Mouse (Mus musculus) kidney, adult 9 months (tissue): ENCODE data around the gene Pcp4l1.

Experiments used
- DNase-seq: peaks from one replicate; pipeline ENCODE4 v3.0.0; 2022

Pcp4l1 gene

DNA sequence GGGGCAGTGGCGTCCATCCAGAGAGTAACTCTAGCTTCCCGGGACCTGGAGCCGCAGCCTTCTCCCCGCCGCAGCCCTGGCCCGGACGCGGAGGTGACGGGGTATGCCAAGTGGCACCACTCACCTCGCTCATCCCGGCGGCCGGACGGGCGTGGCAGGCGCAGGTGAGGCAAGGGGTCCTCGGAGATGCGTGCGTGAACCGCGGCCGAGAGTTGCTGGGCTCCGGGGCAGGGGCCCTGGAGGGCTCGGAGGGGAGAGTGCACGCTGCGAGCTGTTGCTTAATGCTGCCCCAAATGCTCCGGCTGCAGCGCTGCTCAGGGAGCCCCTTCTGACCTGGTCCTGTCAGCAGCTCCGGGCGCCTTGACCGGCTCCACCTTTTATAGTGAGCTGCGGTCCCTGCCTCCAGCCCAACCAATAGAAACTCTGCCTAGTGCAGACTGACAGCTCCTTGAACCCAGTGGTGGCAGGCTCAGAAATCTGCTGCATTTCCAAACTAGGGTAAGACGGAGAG lies at the start of gene Pcp4l1:
Pcp4l1 (minus strand) TSS at position 382 of the 511 bp plus-strand sequence.
- peak; percentile 50 for DNase-seq

DNA sequence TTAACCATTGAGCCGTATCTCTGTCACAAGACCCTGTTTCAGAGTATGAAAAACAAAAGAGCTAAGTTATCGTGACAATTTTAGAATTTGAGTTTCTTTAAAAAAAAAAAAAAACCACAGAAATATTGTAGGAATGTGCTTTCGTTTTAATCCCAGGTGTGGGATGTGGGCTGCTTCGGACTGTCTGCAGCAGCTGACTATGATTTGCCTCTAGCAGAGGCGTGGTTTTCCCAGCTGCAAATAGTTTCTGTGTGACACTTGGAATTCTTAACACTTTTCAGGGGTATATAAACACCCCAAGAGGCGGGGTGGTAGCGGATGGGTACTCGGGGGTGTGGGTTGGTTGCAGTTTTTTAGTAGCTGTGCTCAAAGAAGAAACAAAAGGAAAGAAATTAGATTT lies 49.3 kb upstream of the Pcp4l1 start:
- no peak for DNase-seq

DNA sequence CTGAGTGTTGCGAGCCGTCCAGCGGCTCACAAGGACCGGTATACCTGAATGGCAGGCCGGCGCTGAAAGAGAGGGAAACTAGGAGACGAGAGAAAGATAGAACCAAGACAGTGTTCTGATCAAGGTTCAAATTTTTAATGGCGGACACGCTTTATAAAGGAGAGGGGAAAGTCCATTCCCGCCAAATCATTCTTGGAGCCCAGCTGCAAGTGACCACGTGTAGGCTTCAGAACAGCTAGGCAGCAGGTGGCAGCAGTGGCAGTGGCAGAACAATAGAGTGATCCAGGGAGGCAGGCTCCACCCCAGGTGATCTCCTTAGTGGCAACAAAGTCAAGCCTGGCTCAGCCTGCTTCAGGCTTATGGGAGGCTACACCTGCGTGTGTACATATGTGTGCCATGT lies 45.9 kb upstream of the Pcp4l1 start:
- peak; percentile 66 for DNase-seq

DNA sequence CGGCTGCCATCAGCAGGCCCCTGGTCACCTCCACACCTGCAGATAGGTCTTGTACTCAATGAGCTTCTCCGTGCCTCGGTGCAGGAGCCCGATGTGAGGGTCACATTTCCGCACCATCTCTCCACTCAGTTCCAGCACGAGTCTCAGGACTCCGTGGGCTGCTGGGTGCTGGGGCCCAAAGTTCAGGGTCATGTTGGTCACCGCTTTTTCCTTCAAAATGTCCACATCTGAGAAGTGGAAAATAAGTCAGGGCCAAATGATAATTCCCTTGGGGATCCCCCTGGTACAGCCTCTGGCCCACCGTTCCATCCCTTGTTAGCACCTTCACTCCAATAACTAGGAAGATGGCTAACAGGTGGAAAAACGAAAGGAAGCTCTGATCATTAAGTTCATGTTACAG lies 44.8 kb upstream of the Pcp4l1 start:
- DNase-seq: no peak

DNA sequence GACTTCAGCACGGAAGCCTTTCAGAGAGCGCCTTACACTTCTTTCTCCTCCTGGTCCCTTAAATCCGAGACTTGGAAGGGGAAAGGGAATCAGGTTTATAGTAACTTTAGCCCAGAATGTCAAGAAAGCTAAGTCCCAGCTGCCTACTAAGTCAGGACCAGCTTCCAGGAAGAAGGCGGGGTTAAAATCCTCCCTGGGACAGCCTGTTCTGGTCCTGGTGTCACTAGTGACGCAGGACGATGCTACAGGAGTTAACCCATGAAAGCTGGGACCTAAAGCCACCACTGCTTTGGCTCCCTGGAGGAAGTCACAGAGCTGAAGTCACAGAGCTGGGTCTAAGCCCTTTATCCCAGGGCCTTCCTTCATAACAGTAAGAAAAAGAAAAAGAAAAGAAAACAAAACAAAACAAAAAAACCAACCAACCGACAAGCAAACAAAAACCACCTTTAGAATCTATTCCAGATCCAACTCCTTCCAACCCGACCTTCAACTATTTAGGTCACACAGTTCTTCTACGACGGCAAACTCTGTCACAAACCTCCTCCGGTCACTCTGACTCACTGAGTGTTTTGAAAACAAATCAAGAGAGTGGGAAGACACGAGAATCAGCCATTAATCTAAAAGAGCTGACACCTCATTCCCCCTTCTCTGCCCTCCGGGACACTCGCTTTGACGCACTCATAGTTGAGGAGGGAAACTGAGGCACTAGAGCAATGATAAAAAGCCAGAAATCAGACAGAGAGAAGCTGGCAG lies 44.1 kb upstream of the Pcp4l1 start:
- peak; percentile 62 for DNase-seq

DNA sequence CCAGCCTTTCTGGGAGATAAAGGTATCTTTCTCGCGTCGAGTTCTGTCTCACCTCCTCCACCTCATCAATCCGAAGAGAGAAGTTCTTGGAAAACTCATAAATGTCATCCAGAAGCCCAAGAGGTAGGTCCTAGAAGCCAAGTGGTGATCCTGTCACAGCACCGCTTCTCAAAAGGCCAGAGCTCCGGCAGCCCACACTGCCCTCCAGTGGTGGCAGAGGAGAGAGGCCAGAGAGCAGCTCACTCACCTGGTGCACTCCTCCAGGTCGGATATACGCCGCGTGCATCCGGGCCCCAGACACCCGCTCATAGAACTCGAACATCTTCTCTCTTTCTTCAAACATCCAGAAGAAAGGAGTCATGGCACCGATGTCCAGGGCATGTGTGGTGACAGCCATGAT lies 42.4 kb upstream of the Pcp4l1 start:
- DNase-seq: peak; percentile 70

DNA sequence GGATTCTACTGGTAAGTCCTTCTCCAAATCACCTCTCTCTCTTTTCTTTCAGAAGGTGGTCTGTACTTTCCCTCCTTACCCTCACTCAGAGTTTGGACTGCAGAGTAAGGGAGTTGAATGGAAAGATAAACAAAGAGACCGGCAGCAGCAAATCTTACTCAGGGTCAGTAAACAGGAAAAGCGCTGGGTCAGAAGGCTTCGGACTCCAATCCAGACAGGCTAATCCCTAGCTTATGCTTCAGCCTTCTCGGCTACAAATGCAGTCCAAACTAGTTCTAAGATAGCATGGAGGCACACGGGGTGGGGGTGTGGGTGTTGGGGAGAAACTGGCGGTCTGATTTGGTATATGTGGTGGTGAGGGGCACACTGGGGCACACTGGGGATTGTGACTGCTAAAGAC lies 41.4 kb upstream of the Pcp4l1 start:
- no peak for DNase-seq

DNA sequence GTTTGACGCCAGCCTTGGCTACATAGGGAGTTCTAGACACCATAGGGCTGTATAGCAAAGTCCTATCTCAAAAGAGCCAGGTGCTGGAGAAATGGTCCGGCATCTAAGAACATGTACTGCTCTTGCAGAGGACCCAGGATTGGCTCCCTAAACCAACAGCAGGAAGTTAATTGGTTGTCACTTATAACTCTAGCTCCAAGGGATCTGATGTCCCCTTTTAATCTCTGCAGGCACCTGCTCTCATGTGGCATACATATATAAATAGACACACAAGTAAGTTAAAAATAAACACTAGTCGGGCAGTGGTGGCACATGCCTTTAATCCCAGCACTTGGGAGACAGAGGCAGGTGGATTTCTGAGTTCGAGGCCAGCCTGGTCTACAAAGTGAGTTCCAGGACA lies 39.7 kb upstream of the Pcp4l1 start:
- DNase-seq: no peak

DNA sequence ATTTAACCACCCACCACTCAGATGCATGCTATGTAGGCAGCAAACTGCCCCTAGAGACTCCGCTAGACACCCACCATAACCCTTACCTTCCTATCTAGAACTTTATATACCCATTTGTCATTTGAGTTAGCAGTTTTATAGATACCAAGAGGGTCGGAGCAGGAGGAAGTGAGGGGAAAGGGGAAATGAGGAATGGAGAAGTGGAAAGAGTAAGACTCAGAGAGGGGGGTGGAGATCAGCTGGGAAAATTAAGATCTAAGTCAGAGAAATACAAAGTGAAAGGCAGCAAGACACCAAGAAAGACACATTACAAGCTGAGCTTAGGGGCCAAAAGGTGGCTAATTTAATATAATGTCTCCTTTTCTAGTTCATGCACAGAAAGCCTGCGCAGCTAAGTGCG lies 38.5 kb upstream of the Pcp4l1 start:
- DNase-seq: no peak

DNA sequence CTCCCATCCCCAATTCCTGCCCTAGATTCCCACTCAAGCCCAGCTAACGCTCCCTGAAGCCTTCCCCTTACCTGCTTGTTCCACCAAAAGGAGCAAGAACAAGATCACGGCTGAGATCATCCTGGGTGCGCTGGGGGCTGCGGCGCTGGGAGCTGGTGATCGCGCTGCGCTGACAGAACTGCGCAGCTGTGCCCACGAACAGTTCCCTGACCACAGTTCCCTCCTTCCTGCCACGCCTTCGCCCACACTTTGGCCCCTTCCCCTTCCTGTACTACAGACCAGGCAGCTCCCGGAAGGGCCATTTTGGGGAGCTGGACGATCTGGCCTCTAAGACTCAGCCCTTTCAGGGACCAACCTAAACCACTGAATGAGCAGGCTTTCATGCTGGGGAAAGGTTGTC lies 38.1 kb upstream of the Pcp4l1 start, which contains the start of gene Fcer1g:
Fcer1g (minus strand) TSS at position 240 of the 400 bp plus-strand sequence.
- no peak for DNase-seq

DNA sequence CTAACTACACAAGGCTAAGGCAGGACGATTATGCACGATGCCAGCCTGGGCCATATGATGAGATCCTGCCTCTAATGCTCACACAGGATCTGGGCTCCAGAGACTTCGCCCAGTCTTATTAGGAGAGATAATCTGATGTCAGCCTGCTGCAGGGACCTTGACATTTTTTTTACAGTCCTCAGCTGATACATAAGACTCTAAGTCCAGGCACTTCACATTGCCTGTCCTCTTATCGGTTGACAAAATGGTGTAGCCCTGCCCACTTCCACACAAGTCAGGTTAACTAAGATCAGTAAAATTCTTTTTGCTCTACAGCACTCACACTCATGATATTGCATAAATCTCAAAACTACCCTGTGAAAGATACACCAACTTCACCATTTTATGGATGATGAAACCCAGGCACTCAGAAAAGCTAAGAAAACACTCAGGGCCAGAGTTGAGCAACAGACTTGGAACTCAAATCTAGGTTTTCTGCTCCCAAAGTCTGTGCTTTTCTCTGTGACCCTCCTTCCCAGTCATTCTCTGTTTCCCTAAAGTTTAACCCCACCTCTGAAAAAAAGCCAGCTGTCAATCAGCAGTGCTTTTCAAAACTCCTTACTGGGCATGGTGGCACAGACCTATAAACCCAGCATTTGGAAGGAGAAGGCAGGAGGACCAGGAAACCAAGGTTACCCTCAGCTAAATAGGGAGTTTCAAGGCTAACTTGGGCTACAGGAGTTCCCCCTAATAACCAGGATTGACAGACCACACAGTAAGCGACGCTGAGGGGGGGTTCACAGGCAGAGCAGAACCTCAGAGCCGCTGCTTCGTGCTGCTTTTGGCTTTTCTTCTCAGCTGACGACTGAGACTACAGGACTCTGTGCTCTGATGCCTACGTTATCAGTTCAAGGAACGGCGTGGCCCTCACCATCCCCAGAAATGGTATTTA lies 37.0 kb upstream of the Pcp4l1 start:
- DNase-seq: no peak

DNA sequence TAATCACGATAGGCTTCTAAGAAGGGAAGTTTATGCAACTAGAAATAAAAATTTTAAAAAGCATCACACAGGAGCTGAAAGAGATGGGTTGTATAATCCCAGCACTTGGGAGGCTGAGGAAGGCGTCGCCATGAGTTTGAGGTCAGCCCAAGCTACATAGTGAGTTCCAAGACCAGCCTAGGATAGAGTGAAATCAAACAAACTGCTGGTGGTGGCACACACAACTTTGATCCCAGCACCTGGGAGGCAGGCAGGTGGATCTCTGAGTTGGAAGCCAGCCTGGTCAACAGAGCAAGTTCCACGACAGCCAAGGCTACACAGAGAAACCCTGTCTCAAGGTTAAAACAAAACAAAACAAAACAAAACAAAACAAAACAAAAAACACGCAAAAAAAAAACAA lies 36.3 kb upstream of the Pcp4l1 start:
- DNase-seq: no peak

DNA sequence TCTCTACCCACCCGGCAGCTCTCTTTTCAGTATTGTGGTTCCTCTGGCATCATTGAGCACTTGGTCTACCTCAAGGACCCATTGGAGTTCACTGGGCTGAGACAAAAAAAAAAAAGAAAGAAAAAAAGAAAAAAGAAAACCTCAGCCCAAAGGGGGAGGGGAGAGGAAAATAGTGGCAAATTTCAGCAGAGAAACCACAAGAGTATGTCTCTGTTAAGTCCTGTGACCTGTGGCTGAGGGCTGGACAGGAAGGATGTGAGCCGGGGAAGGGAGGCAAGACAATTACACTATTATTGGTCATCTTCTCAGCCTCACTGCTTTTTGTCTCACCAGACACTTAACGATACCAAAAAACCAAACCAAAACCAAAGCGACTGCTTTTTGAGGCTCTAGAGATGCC lies 35.8 kb upstream of the Pcp4l1 start:
- no peak for DNase-seq

DNA sequence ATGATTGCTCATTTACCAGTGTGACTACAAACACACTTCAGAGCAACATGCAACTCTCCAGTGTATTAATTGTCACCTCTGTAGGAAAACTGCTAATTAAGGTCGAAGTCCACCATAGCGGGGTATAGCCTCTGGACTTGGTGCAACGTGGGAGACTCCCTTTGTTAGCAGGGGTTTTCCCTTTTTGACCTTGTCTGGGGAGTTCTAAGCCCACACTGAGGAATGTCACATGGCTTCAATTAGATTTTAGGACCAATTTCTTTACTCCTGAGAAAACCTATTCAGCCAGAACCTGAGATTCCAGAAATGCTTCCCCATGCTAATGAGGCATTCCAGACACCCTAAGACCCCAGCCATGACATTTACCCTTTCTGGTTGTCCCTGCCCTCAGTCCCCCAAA lies 34.1 kb upstream of the Pcp4l1 start:
- no peak for DNase-seq

DNA sequence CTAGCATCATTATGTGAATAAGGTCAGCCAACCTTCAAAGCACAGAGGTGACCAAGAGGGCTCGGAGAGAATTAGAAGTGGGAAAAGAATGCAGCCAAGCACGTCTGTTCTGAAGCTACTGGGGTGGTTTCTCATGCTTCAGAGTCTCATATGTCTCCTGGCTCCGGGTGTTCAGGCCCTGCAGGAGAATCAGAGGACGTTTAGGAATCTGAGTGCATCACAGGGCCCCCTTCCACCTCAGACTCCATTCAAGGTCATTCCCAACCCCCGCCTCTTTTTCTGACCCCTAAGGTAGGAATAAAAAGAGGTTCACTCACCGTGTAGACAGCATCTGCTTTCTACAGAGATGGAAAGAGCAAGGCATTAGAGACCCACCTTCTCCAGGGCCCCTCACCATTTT lies 33.7 kb upstream of the Pcp4l1 start:
- DNase-seq: no peak

DNA sequence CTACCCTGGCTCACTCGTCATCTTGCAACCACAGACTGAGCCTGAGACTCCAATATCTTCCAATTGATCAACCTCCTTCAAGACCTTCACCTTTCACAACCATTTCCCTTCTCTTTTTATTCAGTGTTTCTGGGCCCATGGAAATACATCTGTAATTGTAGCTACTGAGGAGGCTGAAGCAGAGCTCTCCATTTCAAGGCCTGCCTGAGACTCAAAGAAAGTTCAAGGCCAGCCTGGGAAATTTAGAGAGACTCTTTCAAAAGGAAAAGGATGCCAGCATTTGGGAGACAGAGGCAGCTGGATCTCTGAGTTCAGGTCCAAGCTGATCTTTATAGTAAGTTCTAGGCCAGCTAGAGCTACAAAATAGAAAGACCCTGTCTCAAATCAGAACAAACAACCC lies 31.8 kb upstream of the Pcp4l1 start:
- no peak for DNase-seq

DNA sequence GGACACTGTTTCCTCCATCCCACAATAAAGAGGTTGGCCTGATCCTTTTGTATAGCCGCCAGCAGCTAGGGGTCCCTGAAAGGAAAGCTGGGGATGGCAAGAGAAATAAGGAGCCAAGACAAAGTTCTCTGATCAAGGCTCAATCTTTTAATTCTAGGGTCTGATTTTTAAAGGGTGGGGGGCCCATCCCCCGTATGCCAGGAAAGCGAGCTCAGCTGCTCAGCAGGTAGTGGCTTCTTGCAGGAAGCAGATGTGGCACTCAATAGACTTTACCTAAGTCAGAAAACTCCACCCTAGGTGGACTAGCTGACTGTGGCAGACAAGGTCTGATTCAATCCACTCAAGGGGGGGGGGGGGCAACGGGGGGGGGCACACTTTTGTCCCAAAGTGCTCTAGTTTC lies 30.7 kb upstream of the Pcp4l1 start:
- no peak for DNase-seq

DNA sequence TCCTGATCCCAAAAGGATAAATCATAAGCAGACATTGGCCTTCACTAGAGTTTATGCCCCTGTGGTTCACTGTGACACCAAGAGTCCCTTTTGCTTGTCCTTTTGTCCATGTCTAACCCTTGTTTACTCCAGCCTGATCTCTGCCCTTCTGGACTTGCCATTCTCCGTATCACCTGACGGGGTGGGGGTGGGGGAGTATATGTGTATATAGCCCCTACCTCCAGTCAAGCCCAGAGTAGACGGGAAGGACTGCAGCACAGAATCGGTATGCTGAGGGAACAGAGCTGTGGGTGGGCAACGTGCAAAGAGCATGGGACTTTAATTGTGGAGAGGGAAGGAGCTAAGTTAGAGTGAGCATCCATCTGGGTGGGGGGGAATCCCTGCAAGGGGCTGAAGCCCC lies 28.8 kb upstream of the Pcp4l1 start, which contains the start of gene Apoa2:
Apoa2 (plus strand) TSS at position 198 of the 400 bp plus-strand sequence.
- peak; percentile 6 for DNase-seq

DNA sequence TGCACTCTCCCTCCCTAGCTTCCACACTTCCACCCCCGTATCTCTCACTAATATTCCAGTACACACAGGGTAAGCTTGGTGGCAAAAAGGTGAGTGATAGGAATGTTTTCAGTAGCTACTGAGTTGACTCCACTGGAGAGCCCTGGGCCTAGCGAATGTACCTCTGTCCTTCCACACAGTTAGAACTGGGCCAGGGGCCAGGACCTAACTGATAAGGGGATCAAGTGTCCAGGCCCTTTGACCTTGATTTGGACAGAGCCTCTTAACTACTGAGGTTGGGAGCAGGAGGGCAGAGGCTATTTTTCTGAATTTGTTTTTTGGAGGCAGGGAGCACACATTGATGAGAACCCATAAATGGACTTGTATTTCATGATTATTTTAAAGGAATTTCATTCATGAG lies 27.7 kb upstream of the Pcp4l1 start:
- DNase-seq: peak; percentile 66

DNA sequence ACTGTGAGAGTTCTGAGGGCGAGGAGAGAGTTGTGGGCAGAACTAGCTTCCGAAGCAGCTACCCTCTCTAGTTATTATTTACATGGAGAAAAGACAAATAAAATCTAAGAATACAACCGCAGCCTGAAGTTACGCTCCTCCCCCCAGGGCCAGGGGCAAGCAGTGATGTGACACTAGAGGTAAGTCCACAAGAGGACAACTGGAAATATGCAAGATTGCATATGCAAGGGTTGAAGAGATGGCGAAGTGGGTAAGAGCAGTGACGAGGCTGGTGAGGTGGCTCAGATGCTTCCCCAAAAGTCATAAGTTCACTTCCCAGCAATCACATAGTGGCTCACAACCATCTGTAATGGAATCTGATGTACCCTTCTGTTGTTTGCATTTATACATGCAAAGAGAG lies 27.1 kb upstream of the Pcp4l1 start:
- peak; percentile 34 for DNase-seq

DNA sequence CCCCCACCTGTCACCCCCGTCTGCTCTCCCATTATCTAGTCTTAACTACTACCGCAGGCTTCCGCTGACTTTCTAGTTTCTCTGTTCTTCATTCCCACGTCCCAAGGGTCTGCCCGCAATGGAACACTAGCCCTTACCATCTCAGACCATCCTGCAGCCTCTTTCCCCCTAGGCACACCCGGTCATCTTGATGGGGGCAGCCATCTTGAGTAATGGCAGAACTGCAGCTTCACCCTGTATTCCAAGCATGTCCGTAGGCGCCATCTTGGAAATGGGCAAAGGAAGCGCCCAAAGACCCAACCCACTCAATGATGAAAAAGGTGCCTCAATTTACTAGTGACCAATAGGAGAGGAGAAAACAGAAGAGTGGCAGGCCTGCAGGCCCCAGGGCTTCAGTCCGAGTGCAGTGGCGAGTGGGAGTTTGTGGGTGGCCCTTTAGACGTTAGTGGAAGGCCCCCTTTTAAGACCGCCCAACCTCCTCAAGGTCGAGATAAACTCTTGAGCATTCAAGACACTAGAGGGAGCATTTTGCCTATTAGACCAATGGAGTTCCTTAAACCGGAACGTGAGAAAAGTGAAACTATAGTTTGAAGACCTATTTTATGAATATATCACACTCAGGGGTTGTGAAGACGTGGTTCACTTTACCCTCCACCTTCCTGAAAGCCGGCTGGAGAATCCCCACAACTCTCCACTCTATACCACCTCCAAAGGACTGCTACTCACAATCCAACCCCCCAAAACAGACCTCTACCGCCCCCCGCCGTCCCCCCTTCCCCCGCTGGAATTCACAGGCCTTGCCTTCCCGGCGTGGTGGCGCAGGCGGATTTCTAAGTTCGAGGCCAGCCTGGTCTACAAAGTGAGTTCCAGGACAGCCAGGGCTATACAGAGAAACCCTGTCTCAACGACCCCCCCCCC lies 26.4 kb upstream of the Pcp4l1 start, which contains the start of gene Tomm40l:
Tomm40l (minus strand) TSS at position 277 of the 918 bp plus-strand sequence.
- peak; percentile 99 for DNase-seq
